Mouse (Mus musculus) ES-E14 (cell line): ENCODE results near the gene Vsx1.

Experiments used
- CHD2 ChIP-seq: IDR thresholded peaks from 2 replicates; pipeline ENCODE4 v1.6.1; 2014; ENCODE audit warnings: mild to moderate bottlenecking, low read depth, low read length, inconsistent platforms
- HCFC1 ChIP-seq: IDR thresholded peaks from 2 replicates; pipeline ENCODE4 v1.6.1; 2012; ENCODE audit warnings: low read length, inconsistent platforms, borderline replicate concordance; ENCODE audit not compliant: insufficient read depth
- ZNF384 ChIP-seq: IDR thresholded peaks from 2 replicates; pipeline ENCODE4 v1.6.1; 2012; ENCODE audit warnings: low read depth, low read length, inconsistent platforms

GRCm38 (mm10) chr2:150665006-150665405, 24.2 kb downstream of the Vsx1 start:
- no peak for TF ChIP-seq HCFC1
- TF ChIP-seq ZNF384: no peak
- TF ChIP-seq CHD2: no peak
